Mouse (Mus musculus): ENCODE results near the gene Kat7. TPM values are rescaled to one million over a fixed set of nuclear protein-coding genes. Genes with fewer than 3 reads are reported as not detected.

The Kat7 gene
- polyA plus RNA-seq, 1 experiment from 2014 or later = 85.3 TPM

DNA sequence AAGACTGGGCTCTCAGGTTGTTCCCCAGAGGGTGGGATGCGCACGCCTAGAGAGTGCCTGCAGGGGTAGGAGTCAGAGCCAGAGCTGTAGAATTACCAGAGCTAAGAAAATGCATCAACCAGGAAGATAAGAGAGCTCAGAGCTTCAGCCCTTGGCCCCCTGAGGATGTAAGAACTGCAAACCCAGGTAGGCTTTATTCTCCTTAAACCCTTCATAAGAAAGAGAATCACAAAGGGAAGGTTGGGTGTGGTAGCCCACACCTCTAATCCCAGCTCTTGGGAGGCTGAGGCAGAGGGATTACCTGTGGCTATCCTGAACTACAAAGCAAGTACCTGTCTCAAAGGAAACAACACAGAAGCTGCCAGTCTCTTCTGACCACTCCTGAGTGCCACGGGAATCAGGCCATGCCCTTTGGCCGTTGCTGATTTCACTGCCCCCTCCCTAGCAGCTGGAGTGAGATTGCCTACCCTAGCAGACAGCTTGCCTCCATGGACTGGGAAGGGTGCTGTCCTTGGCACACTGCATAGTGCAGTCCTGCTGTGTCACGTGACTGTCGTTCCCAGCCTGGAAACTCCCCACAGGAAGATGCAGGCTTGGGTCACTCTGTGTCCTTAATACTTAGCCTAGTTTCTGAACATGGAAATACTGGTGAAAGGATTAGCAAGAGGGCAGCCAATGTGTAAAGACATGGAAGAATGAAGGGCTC, 43.4 kb downstream of the Kat7 start:
- H3K9ac ChIP-seq (replicated peaks) = no peak overlapping the region
- peaks cover 24% of the 10 kb centered on the region for H3K36me3 ChIP-seq
- no peak for ATAC-seq (ENCODE audit: low FRiP score, low read depth)
- no peak overlapping the region for H3K4me2 ChIP-seq (replicated peaks)
- WGBS = 45% methylated on average over 6 of the region's 6 CpGs
- H3K4me1 ChIP-seq = peaks cover 22% of the 10 kb centered on the region
- 0 out of 2 replicates have a peak, but pooled peaks cover 5% of the 10 kb centered on the region for H3K27me3 ChIP-seq
- no peak overlapping the region for H3K4me3 ChIP-seq
- no peaks in the 10 kb centered on the region for H3K9me3 ChIP-seq
- H3K27ac ChIP-seq (replicated peaks) = no peak overlapping the region

DNA sequence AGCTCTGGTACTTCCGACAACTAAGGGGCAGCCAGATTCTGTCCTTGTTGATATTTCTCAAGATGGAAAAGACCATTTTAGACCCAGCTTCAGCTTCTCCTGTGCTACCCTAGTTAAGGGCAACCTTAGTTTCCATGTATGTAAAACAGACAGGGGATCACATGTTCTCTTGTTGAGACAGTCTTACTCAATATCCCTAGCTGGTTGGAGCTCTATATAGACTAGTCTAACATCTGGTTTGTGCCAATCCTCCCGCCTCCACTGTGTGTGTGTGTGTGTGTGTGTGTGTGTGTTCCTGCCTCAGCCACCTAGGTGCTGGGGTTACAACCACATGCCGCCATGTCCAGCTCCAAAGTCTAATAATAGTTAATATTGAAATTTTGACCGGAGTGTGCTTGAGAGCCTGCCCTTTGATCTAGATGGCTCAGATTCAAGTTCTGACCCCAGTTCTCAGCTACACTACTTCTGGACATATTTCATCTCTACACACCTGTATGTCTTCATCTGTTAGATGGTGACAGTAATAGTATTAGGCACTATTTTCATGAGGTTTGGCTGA, 45.5 kb downstream of the Kat7 start:
- 53% methylated on average over 4 of the region's 4 CpGs for WGBS
- Histone ChIP-seq H3K4me3 (no peak overlapping the region), H3K27ac (replicated peaks) (peak overlapping the region; percentile 73), H3K4me2 (replicated peaks) (no peak overlapping the region), H3K27me3 (peaks cover 17% of the 10 kb centered on the region), H3K4me1 (peaks cover 22% of the 10 kb centered on the region), H3K36me3 (peaks cover 2% of the 10 kb centered on the region), H3K9ac (replicated peaks) (no peak overlapping the region), H3K9me3 (no peaks in the 10 kb centered on the region)
- ATAC-seq (ENCODE audit: low FRiP score, low read depth) = peak; percentile 7; the same call in 1 of the 2 replicates

- ATAC-seq (ENCODE audit: low FRiP score, low read depth) = peak; percentile 39; the same call in 1 of the 2 replicates
- Histone ChIP-seq H3K4me3 (no peak overlapping the region), H3K36me3 (no peaks in the 10 kb centered on the region), H3K27ac (replicated peaks) (peak overlapping the region; percentile 73), H3K4me2 (replicated peaks) (no peak overlapping the region), H3K27me3 (peaks cover 17% of the 10 kb centered on the region), H3K9me3 (no peaks in the 10 kb centered on the region), H3K9ac (replicated peaks) (no peak overlapping the region), H3K4me1 (peaks cover 23% of the 10 kb centered on the region)
- 9% methylated on average over 11 of the region's 11 CpGs for WGBS
These were observed 46.1 kb downstream of the Kat7 start for GRCm38 (mm10) chr11:95263816-95264454.

DNA sequence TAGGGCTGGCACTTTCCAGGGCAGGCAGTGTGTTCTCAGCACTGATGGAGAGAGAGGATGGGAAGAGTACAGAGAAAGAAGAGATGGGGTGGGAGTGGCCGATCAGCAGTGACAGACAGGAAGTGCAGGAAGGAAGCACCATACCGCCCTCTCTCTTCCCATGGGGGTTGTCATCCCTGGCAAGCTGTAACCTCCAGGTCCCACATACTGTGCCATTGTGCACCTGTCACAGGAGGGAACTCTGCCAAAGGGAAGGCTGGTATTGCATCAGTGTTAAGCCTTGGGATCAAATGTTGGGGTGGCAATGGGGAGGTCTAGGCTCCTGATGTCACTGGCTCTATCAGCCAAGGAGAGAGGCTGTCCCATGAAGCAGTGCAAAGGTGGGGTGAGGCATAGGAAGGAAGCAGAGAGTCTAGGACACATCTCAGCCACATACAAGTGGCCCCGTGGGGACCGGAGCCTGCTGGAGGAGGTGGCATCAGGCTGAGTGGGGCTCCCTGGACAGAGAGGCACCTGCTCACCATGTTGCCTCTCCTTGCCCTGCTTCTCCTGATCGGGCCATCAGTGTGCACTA, 48.8 kb downstream of the Kat7 start, which contains the start of gene Tac4:
TSS of gene Tac4 (plus strand) at position 352 of the 574 bp plus-strand sequence.
- WGBS = 76% methylated on average over 5 of the region's 5 CpGs
- Histone ChIP-seq H3K4me1 (peaks cover 28% of the 10 kb centered on the region), H3K27ac (replicated peaks) (no peak within 1 kb of the TSS), H3K4me3 (no peak within 1 kb of the TSS), H3K36me3 (no peaks in the 10 kb centered on the region), H3K9me3 (no peaks in the 10 kb centered on the region), H3K27me3 (peaks cover 38% of the 10 kb centered on the region), H3K9ac (replicated peaks) (no peak within 1 kb of the TSS), H3K4me2 (replicated peaks) (no peak within 1 kb of the TSS)
- ATAC-seq (ENCODE audit: low FRiP score, low read depth) = no peak

GRCm38 (mm10) chr11:95259088-95259849, 50.8 kb downstream of the Kat7 start:
- Histone ChIP-seq H3K27ac (replicated peaks) (peak overlapping the region; percentile 52), H3K27me3 (peaks cover 47% of the 10 kb centered on the region), H3K4me1 (peaks cover 19% of the 10 kb centered on the region), H3K4me3 (peak overlapping the region; percentile 42), H3K4me2 (replicated peaks) (peak overlapping the region; percentile 66), H3K9me3 (no peaks in the 10 kb centered on the region), H3K9ac (replicated peaks) (peak overlapping the region; percentile 46), H3K36me3 (no peaks in the 10 kb centered on the region)
- peak; percentile 85 for ATAC-seq (ENCODE audit: low FRiP score, low read depth)
- under 1% methylated on average over 73 of the region's 73 CpGs for WGBS

DNA sequence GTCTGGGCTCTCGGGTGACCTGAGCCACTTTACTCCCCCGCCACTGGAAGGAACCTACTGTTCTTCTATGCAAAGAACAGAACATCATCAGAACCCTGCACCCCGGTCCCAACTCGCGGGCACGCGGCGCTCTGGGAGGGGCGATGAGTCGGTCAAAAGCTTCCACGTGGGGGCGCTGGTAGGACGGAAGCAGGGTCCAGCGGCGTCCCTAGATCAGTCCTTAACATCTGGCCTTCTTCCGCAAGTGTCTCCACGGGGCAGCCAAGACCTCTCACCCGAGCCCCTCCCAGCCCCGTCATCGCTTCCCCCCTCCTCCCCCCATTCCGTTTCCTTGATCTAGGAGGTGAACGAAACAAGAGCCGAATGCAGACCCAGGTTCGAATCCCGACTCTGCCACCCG, 51.6 kb downstream of the Kat7 start:
- peaks cover 11% of the 10 kb centered on the region for H3K4me1 ChIP-seq
- H3K4me2 ChIP-seq (replicated peaks) = peak overlapping the region; percentile 66
- peak overlapping the region; percentile 42 for H3K4me3 ChIP-seq
- H3K9me3 ChIP-seq = no peaks in the 10 kb centered on the region
- ATAC-seq (ENCODE audit: low FRiP score, low read depth) = 0 out of 2 replicates have a peak, but pooled peaks have one; percentile 13
- no peaks in the 10 kb centered on the region for H3K36me3 ChIP-seq
- no peak overlapping the region for H3K27ac ChIP-seq (replicated peaks)
- H3K9ac ChIP-seq (replicated peaks) = peak overlapping the region; percentile 46
- 2% methylated on average over 26 of the region's 26 CpGs for WGBS
- peaks cover 53% of the 10 kb centered on the region for H3K27me3 ChIP-seq

GRCm38 (mm10) chr11:95257930-95258329, 52.1 kb downstream of the Kat7 start:
- H3K9ac ChIP-seq (replicated peaks) = no peak overlapping the region
- H3K36me3 ChIP-seq = no peaks in the 10 kb centered on the region
- peaks cover 53% of the 10 kb centered on the region for H3K27me3 ChIP-seq
- no peak overlapping the region for H3K4me2 ChIP-seq (replicated peaks)
- WGBS = 55% methylated on average over 4 of the region's 4 CpGs
- ATAC-seq (ENCODE audit: low FRiP score, low read depth) = no peak
- no peaks in the 10 kb centered on the region for H3K9me3 ChIP-seq
- H3K4me1 ChIP-seq = peaks cover 10% of the 10 kb centered on the region
- H3K27ac ChIP-seq (replicated peaks) = no peak overlapping the region
- H3K4me3 ChIP-seq = no peak overlapping the region

DNA sequence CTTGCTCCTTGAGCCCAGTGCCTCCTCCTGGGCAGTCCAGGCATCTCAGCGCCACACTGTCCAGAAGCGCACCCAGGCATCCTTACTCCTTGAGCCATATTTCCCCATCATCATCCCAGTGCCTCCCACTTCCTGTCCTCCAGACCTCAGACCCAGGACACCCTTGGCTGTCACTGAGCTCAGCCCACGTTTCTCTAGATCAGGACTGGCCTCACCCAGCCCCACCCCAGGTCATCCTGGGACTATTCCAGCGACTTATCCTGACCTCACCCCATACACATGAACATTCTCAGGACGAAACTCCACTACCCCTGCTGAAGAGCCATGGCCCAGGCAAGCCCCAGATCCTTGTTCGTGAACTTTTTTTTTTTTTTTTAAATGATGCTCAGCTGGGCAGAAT, 54.3 kb downstream of the Kat7 start:
- no peak overlapping the region for H3K4me2 ChIP-seq (replicated peaks)
- H3K27me3 ChIP-seq = peaks cover 40% of the 10 kb centered on the region
- H3K4me1 ChIP-seq = peaks cover 10% of the 10 kb centered on the region
- 82% methylated on average over 6 of the region's 6 CpGs for WGBS
- no peak overlapping the region for H3K27ac ChIP-seq (replicated peaks)
- H3K9me3 ChIP-seq = no peaks in the 10 kb centered on the region
- no peak for ATAC-seq (ENCODE audit: low FRiP score, low read depth)
- H3K36me3 ChIP-seq = no peaks in the 10 kb centered on the region
- no peak overlapping the region for H3K4me3 ChIP-seq
- no peak overlapping the region for H3K9ac ChIP-seq (replicated peaks)

DNA sequence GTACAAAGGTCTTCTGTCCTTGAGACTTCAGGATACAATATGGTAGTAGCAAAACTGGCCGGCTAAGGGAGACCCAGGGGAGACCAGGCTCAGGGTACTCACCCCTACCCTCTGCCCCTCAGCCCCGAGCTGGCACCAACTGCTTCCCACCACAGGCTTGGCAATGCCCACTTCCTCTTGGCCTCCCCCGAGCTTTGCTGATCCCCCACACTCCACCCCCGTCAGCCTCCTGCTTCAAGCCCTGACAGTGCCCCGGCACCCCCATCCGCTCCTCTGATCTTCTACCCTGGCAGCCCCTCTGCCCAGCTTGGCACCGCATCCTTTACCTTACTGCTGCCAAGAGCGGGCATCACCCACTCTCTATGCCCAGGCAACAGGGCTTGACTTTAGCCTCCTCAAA, 55.9 kb downstream of the Kat7 start:
- ATAC-seq (ENCODE audit: low FRiP score, low read depth) = no peak
- peaks cover 41% of the 10 kb centered on the region for H3K27me3 ChIP-seq
- peaks cover 10% of the 10 kb centered on the region for H3K4me1 ChIP-seq
- H3K9me3 ChIP-seq = no peaks in the 10 kb centered on the region
- 0 out of 2 replicates have a peak overlapping the region, but pooled peaks have one; percentile 24 for H3K9ac ChIP-seq (replicated peaks)
- H3K36me3 ChIP-seq = no peaks in the 10 kb centered on the region
- H3K4me3 ChIP-seq = no peak overlapping the region
- no peak overlapping the region for H3K27ac ChIP-seq (replicated peaks)
- no peak overlapping the region for H3K4me2 ChIP-seq (replicated peaks)
- 85% methylated on average over 8 of the region's 8 CpGs for WGBS

- ATAC-seq (ENCODE audit: low FRiP score, low read depth) = no peak
- 87% methylated on average over 6 of the region's 6 CpGs for WGBS
- H3K9ac ChIP-seq (replicated peaks) = no peak overlapping the region
- no peak overlapping the region for H3K4me3 ChIP-seq
- no peaks in the 10 kb centered on the region for H3K36me3 ChIP-seq
- H3K4me2 ChIP-seq (replicated peaks) = no peak overlapping the region
- H3K27me3 ChIP-seq = peaks cover 31% of the 10 kb centered on the region
- H3K4me1 ChIP-seq = peaks cover 1% of the 10 kb centered on the region; the same call in 1 of the 2 replicates
- no peak overlapping the region for H3K27ac ChIP-seq (replicated peaks)
- H3K9me3 ChIP-seq = peaks cover 5% of the 10 kb centered on the region; the same call in 1 of the 2 replicates
These were observed 57.9 kb downstream of the Kat7 start for GRCm38 (mm10) chr11:95252104-95252503.

- 0 out of 2 replicates have a peak, but pooled peaks have one; percentile 27 for ATAC-seq (ENCODE audit: low FRiP score, low read depth)
- Histone ChIP-seq H3K27me3 (peaks cover 34% of the 10 kb centered on the region; the same call in 1 of the 2 replicates), H3K4me1 (peaks cover 5% of the 10 kb centered on the region; the same call in 1 of the 2 replicates), H3K36me3 (no peaks in the 10 kb centered on the region), H3K4me3 (no peak overlapping the region), H3K4me2 (replicated peaks) (no peak overlapping the region), H3K9me3 (peaks cover 5% of the 10 kb centered on the region; the same call in 1 of the 2 replicates), H3K27ac (replicated peaks) (no peak overlapping the region), H3K9ac (replicated peaks) (no peak overlapping the region)
- 3% methylated on average over 11 of the region's 11 CpGs for WGBS
These were observed 58.8 kb downstream of the Kat7 start for GRCm38 (mm10) chr11:95251295-95251694.

Measured in midbrain, embryonic 12.5 days (tissue).